Mouse (Mus musculus) embryo, embryonic 11 days (tissue): ENCODE measurements at regions not wholly inside any gene's neighbourhood (a gene's known extent, or its start where the extent isn't known, plus 50 kb on each side); places are given as distances from the start of the nearest gene placed in this dataset.

ENCODE experiments used
- DNase-seq: peaks from one replicate; pipeline ENCODE4 v3.0.0-alpha.2; 2015

GRCm38 (mm10) chr16:82335670-82336069 lies 492.5 kb upstream of the Gm21833 start:
- DNase-seq = no peak

GRCm38 (mm10) chr16:82360070-82360469 lies 468.1 kb upstream of the Gm21833 start:
- peak; percentile 3 for DNase-seq
